Mouse (Mus musculus) embryonic stem cell, embryonic (primary cell): ENCODE measurements around the gene Wfdc9.

Source experiments
- CTCF ChIA-PET, 4 experiments: fragments of 300-600 bp in 2 of 4; fragments of 350-600 bp in 2 of 4; sonication (Branson Sonifier 250); formaldehyde crosslinking; loops; one replicate each; lab custom pipeline; 2022; ENCODE audit warnings: inconsistent platforms in 2 of 4; lab: Charles Lee
- POLR2A ChIA-PET, 4 experiments: fragments of 300-600 bp in 2 of 4; fragments of 350-600 bp in 2 of 4; sonication (Branson Sonifier 250); formaldehyde crosslinking; loops; one replicate each; lab custom pipeline; 2022; ENCODE audit warnings: antibody characterized with exemption in 4 of 4, inconsistent platforms in 1 of 4; lab: Charles Lee

Gene Wfdc9

DNA sequence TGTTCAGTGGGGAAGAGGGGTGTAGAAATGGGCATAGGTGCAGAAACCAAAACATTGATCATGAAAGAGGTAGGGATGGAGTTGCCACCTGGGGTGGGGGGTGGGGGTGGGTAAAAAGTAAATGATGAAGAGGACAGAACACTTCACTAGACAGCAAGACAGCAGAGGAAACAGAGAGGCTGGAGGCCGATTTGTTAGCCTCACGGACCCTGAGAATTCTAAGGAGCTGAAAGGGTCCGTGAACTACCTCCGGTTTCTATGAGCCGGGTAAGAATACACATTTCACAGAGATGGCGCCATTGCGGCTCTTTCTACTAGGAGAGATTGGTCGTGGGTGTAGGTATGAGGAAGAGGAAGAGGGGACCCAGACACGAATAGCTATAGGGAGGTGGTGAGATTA, at the start of gene Wfdc9:
Gene Wfdc9 (minus strand): TSS at position 101 of the 400 bp plus-strand sequence.
- ChIA-PET CTCF (interaction anchor here (0.5 to 1.9 kb wide), 64 partner anchors 9 to 549 kb away, joined by 3 to 15 read pairs (median 4); partner anchors contain the start of genes Acot8 (in 1 of the 4), Eppin (in 1 of the 4), Gm20458 (in 1 of the 4) and Snx21 (in 1 of the 4)), POLR2A (interaction anchor here (0.5 to 1.3 kb wide), 9 partner anchors 15 to 166 kb away, joined by 3 to 7 read pairs (median 3); partner anchors contain the start of genes Acot8 (in 1 of the 4), Zswim1 (in 1 of the 4) and Zswim3 (in 1 of the 4))

GRCm38 (mm10) chr2:164705991-164706390, 49.6 kb upstream of the Wfdc9 start:
- ChIA-PET CTCF (no interaction called here), POLR2A (interaction anchor here in 1 of 4 experiments (0.6 kb wide), 2 partner anchors 19 to 954 kb away, joined by 3 to 6 read pairs; no protein-coding TSS in a partner anchor)

GRCm38 (mm10) chr2:164705328-164705727, 48.9 kb upstream of the Wfdc9 start:
- CTCF ChIA-PET = no interaction called here
- POLR2A ChIA-PET = no interaction called here

DNA sequence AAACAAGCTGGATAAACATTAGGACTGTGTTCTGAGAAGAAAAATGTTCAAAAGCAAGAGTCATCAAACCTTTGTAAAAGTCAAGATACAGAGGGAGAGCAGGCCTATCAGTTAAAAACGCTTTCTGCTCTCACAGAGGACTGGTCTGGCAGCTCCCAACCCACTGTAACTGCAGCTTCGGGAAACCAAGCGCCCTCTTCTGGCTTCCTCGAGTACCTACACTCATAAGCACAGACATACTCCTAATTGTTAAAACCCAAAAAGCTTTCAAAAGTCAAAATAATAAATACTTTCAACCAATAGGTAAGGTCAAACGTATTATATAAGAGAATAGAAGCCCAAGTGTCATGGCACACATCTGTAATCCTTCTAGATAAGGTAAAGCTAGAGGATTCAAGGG, 47.9 kb upstream of the Wfdc9 start:
- ChIA-PET CTCF (interaction anchor here in 3 of 4 experiments (0.5 to 1.4 kb wide), 9 partner anchors 13 to 709 kb away, joined by 3 to 14 read pairs (median 3); partner anchors contain the start of genes Wfdc10 (in 1 of the 3) and Wfdc9 (in 1 of the 3)), POLR2A (no interaction called here)

DNA sequence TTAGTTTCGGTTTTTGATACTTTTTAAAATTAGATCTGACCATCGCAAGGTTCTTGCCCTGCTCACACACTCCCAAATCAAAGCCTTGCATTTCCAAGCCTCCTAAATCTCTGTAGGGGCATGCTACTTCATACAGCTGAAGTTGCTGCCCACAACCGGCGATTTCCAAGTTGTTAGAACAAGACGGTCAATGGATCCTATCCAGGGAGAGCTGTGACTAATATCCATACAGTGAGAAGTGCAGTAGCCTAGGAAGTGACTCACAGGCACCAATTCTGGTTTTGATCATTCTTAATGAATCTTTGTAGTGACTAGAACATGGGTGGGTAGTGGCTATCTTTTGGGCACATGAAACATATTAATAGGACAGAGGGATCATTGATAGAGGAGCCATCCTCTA, 45.4 kb upstream of the Wfdc9 start:
- POLR2A ChIA-PET = no interaction called here
- CTCF ChIA-PET = interaction anchor here in 3 of 4 experiments (1.0 to 2.2 kb wide), 4 partner anchors 23 to 183 kb away, joined by 3 to 7 read pairs (median 3); partner anchors contain the start of genes Wfdc10 (in 1 of the 3) and Wfdc9 (in 1 of the 3)

- ChIA-PET POLR2A (interaction anchor here in 1 of 4 experiments (0.6 kb wide), 1 partner anchor 26 kb away, joined by 3 read pairs; no protein-coding TSS in a partner anchor), CTCF (interaction anchor here (0.5 to 2.2 kb wide), 15 partner anchors 22 to 839 kb away, joined by 3 to 7 read pairs (median 4); partner anchors contain the start of genes Wfdc10 (in 2 of the 4) and Wfdc9 (in 2 of the 4))
Measured at GRCm38 (mm10) chr2:164700959-164701358, 44.6 kb upstream of the Wfdc9 start.

DNA sequence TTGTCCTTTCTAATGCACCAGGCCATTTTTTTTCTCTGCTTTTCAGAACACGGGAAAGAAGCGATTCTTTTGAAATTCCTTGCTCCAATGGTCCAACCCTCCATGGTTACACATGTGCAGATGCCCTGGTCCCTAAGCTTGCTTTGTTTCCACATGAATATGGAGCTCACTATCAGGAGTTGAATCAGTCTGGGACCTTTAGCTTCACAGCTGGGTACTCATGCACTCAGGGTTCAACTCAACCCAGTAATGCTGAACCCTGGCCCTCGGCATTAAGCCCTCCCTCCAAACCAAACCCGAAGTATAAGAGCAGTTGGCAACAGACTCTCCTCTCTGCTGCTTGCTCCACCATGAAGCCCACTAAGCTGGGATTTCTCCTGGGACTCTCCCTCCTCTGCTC, 41.8 kb upstream of the Wfdc9 start, which contains the start of gene Spint4:
Gene Spint4 (plus strand): TSS at position 301 of the 400 bp plus-strand sequence.
- ChIA-PET CTCF (interaction anchor here in 1 of 4 experiments (1.2 kb wide), 1 partner anchor 19 kb away, joined by 3 read pairs; no protein-coding TSS in a partner anchor), POLR2A (interaction anchor here in 1 of 4 experiments (0.5 kb wide), 1 partner anchor 38 kb away, joined by 3 read pairs; no protein-coding TSS in a partner anchor)

DNA sequence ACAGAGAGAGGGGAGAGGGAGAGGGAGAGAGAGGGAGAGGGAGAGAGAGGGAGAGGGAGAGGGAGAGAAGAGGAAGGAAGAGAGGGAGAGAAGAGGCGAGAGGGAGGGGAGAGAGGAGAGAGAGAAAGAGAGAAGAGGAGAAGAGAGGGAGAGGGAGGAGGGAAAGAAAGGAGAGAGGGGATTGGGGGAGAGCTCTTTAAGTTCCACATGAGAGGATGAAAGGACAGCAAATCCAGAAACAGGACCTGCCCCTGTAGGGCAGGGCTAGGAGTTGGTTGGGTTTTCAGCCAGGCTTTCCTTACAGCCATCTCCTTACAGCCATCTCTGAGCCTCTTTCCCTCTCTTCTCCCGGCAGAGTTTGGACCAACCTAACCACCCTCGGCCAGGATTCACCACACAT, 28.4 kb upstream of the Wfdc9 start, which contains the start of gene Wfdc13:
Gene Wfdc13 (plus strand): TSS at position 301 of the 400 bp plus-strand sequence.
- ChIA-PET CTCF (interaction anchor here in 1 of 4 experiments (1.2 kb wide), 1 partner anchor 29 kb away, joined by 3 read pairs; the partner anchor contains the start of genes Wfdc10 and Wfdc9), POLR2A (interaction anchor here in 1 of 4 experiments (0.6 kb wide), 1 partner anchor 81 kb away, joined by 4 read pairs; no protein-coding TSS in a partner anchor)

DNA sequence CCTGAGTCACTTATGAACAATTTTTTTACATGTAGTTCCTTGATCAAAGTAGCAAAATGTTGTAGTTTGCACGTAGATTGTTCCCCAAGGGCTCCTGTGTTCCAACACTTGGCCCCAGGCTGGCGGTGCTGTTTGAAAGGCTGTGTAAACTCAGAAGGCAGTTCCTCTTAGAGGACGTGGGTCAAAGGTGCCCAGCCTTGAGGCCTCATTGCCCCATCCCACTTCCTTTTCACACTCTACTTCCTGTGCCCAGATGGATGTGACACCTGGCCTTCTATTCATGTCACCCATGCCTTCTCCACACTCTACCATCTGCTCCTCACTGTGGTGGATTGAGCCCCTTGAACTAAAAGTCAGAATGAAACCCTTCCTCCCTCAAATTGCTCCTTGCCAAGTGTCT, 23.5 kb upstream of the Wfdc9 start:
- ChIA-PET CTCF (interaction anchor here (0.6 to 2.3 kb wide), 41 partner anchors 9 to 395 kb away, joined by 3 to 37 read pairs (median 4); partner anchors contain the start of genes Wfdc10 (in 2 of the 4), Wfdc9 (in 2 of the 4), Gm20458 (in 1 of the 4) and Snx21 (in 1 of the 4)), POLR2A (interaction anchor here in 2 of 4 experiments (0.7 to 1.2 kb wide), 6 partner anchors 8 to 143 kb away, joined by 3 to 4 read pairs (median 4); partner anchors contain the start of genes Dnttip1 (in 1 of the 2), Wfdc3 (in 1 of the 2) and Zswim1 (in 1 of the 2))

DNA sequence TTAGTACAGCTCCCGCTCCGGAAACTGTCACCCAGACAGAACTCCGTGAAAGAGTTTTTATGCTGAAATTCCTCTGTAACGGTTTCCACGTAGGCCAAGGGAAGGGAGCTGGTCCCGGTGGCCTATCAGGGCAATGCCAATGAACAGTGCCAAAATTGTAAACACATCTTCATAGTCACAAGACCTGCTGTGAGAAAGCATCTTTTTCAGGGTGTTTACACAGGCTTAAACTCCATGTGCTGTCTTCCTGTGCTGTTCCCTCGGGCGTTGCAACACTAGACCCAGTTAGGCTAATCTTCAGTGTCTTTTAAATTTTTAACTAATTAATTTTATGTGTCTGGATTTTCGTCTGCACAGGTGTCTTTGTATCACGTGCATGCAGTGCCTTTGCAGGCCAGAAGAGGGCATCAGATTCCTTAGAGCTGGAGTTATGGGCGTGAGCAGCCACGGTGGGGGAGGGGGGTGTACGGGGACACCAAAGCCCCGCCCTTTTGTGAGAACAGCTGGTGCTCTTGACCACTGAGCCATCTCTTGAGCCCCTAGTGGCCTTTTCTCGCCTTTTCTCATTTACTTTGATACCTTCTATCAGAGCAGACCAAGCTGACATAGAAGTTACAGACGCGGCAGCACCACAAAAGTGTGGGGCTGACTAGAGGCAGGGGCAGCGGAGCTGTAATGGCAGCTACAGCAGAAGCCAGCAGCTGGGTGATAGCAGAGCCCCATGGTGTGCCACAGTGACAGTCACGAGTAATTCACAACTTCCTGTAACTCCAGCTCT, 22.7 kb upstream of the Wfdc9 start:
- CTCF ChIA-PET = interaction anchor here (0.6 to 2.3 kb wide), 60 partner anchors 8 to 937 kb away, joined by 3 to 37 read pairs (median 4); partner anchors contain the start of genes Wfdc10 (in 3 of the 4), Wfdc9 (in 3 of the 4), Eppin (in 1 of the 4) and Gm20458 (in 1 of the 4)
- POLR2A ChIA-PET = interaction anchor here in 3 of 4 experiments (0.7 to 1.2 kb wide), 8 partner anchors 9 to 661 kb away, joined by 3 to 4 read pairs (median 4); partner anchors contain the start of genes Zswim1 (in 2 of the 3), Dnttip1 (in 1 of the 3) and Wfdc3 (in 1 of the 3)

DNA sequence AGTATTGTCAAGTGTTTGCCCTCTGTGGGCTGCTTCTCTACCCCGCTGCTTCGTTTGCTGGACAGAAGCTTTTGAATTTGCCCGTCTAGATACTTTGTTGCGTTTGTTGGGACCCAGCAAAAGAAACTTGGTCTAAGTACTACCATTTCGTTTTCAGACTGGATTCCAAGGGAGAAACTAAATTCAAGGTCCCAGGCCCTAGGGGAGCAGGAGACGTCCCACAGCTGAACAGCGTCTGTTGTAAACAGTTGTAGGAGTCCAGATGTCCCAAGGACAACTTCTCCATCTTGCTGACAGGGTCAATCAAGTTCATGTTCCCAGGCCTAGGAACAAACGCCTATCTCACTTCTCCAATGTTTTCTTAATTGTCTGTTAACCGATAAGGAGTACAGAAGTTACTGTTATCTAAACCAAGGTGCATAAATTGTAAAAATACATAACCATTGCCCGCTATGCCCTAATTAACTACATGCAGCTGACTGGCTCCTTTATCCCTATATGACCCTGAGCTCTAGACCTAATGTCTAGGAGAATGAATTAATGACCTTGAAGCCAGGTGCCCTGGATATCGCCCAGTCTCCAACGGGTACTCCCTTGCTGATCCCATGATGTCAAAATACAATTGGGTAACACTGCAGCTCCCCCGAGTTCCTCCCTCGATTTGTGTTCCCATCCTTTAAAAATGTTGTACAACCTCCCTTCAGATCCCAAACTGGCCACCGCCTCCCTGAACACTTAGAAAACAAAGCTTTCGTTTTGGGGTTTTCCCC, 20.7 kb upstream of the Wfdc9 start:
- POLR2A ChIA-PET = interaction anchor here (0.8 to 1.9 kb wide), 6 partner anchors 20 to 234 kb away, joined by 3 to 5 read pairs (median 3); partner anchors contain the start of genes Acot8 (in 2 of the 4), Zswim3 (in 2 of the 4), Sdc4 (in 1 of the 4) and Wfdc9 (in 1 of the 4)
- CTCF ChIA-PET = interaction anchor here in 3 of 4 experiments (0.5 to 2.8 kb wide), 7 partner anchors 21 to 195 kb away, joined by 4 to 15 read pairs (median 7); partner anchors contain the start of genes Wfdc10 (in 2 of the 3) and Wfdc9 (in 2 of the 3)

GRCm38 (mm10) chr2:164676103-164676502, 19.7 kb upstream of the Wfdc9 start:
- ChIA-PET POLR2A (interaction anchor here in 3 of 4 experiments (0.8 to 1.9 kb wide), 5 partner anchors 23 to 233 kb away, joined by 3 to 5 read pairs (median 3); partner anchors contain the start of genes Acot8 (in 2 of the 3), Zswim3 (in 2 of the 3) and Sdc4 (in 1 of the 3)), CTCF (interaction anchor here (0.6 to 2.8 kb wide), 8 partner anchors 20 to 56 kb away, joined by 3 to 15 read pairs (median 4); partner anchors contain the start of genes Wfdc10 (in 2 of the 4) and Wfdc9 (in 2 of the 4))

DNA sequence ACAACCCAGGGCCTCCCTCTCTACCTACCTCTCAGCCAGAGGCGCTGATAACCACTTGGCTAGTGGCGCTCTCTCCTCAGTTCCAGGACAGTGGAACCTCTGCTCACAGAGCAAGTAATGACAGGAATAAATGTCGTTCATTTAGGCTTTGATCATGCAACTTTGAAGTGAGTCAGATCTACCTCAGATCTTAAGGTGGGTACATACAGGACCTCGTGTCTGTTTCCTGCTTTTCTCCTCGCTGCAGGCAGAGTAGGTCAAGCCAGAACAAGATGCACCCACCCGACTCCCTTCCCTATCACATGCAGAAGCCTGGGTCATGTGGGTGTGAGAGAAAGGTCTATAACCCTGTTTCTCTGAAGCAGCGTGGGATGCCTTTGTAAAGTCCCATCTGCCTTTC, 17.6 kb upstream of the Wfdc9 start, which contains the start of gene Wfdc11:
Gene Wfdc11 (minus strand): TSS at position 101 of the 400 bp plus-strand sequence.
- POLR2A ChIA-PET = no interaction called here
- CTCF ChIA-PET = no interaction called here

- CTCF ChIA-PET = interaction anchor here in 1 of 4 experiments (0.6 kb wide), 1 partner anchor 923 kb away, joined by 10 read pairs; no protein-coding TSS in a partner anchor
- POLR2A ChIA-PET = no interaction called here
Measured at GRCm38 (mm10) chr2:164670938-164671337, 14.6 kb upstream of the Wfdc9 start.

GRCm38 (mm10) chr2:164670261-164670660, 13.9 kb upstream of the Wfdc9 start:
- POLR2A ChIA-PET = interaction anchor here in 1 of 4 experiments (0.6 kb wide), 1 partner anchor 476 kb away, joined by 3 read pairs; no protein-coding TSS in a partner anchor
- CTCF ChIA-PET = interaction anchor here in 2 of 4 experiments (0.6 to 1.2 kb wide), 4 partner anchors 9 to 924 kb away, joined by 3 to 10 read pairs (median 6); partner anchors contain the start of genes Wfdc10 (in 1 of the 2) and Wfdc9 (in 1 of the 2)

DNA sequence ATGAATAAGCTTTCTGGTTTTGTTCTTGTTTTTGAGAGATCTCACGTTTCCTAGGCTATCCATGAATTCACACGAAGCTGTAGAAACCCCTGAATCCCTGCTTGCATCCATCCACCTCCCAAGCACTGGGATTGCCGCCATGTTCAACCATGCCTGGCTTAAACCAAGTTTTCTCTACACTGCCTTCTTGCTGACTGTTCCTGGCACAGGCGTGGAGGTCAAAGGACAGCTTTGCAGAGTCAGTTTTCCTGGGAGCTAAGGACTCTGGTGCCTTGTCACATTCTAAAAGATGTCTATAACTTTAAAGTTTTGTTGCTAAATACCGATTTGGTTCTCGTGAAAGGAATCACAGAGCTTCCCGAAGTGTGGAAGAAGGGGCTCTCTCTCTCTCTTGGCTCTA, 8.5 kb upstream of the Wfdc9 start:
- POLR2A ChIA-PET = interaction anchor here in 1 of 4 experiments (0.5 kb wide), 1 partner anchor 1322 kb away, joined by 3 read pairs; no protein-coding TSS in a partner anchor

More for the DNA sequence above, 8.5 kb upstream of the Wfdc9 start:
- CTCF ChIA-PET = interaction anchor here in 1 of 4 experiments (1.0 kb wide), 1 partner anchor 9 kb away, joined by 3 read pairs; the partner anchor contains the start of genes Wfdc10 and Wfdc9
